Mouse (Mus musculus) spleen, postnatal 10 days (tissue): Measurements from ENCODE around the gene Arhgef10l.

Source experiments
- DNase-seq, 2 experiments: peaks; one replicate each; pipeline ENCODE4 v3.0.0; 2021 to 2022; ENCODE audit warnings: low spot score in 2 of 2

The Arhgef10l gene

DNA sequence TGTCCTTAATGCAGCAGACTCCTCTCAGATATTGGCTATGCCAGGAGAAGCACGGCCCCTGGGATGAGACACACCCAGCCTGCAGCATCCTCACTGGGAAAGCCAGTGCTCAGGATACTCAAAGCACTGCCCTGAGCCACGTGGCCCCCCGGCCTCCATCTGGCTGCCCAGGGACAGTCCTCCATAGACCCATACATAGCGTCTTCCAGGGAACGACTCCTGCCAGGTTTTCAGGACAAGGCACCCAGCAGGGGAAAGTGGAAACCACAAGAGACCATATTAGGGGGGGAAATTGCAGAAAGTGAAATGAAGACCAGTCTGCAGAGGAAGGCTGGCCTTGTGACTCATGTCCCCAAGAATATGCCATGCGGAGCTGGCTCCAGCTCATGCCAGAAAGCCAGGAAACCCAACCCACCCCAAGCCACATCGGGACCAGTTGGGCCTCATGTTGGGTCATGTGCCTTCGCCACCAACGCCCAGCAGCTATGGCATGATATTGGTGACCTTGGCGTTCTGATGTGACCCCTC, 30.9 kb downstream of the Arhgef10l start:
- no peak for DNase-seq

DNA sequence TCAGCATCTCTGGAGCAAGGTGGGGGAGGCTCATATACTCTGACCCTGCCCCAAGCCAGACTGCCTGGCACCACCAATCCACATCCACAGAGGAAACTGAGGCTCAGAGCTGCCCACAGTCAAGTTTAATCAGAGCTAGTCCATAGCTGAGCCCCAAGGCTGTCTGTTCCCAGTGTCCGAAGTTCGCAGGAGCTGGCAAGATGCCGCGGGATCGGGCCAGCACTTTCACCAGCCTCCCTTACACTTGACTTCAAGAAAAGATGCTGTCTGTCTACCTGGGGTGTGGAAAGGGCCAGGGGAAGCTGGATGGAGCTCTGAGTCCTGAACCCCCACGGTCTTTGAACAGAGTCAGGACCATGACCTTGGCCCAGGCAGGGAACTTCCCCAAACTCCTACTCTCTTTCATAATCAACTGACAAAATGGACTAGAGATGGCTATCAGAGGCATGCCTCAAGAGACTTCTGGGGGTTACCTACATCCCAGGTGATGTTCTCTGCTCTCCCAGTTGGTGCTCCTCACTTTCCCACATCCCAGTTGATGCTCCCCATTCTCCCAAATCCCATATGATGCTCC, 34.4 kb downstream of the Arhgef10l start:
- no peak for DNase-seq

DNA sequence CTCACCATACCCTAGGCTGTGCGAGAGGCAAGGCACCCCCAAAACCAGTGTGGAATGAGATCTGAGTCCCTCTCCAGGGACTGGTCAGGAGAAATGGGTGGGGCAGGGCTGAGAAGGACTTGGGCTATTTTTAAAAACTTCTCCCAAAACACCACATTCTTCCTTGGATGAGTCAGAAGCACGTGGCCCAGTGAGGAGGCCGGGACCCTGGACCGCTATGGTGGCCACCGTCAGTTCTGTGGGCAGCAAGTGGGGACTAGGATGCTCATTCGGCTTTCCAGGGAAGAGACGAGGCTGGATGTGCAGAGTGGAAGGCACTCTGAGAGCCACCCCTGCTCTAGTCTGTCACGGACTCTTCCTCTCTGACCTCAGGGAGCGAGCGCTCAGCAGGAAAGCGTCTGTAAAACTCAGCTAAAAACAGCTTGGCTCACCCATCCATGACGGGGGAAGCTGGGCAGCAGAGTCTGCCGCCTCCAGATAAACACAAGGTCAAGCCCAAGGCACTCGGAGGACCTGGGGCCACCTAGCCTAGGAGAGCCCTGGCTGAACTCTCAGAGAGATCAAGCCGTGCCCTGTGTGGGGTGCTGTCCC, 35.1 kb downstream of the Arhgef10l start:
- no peak for DNase-seq

DNA sequence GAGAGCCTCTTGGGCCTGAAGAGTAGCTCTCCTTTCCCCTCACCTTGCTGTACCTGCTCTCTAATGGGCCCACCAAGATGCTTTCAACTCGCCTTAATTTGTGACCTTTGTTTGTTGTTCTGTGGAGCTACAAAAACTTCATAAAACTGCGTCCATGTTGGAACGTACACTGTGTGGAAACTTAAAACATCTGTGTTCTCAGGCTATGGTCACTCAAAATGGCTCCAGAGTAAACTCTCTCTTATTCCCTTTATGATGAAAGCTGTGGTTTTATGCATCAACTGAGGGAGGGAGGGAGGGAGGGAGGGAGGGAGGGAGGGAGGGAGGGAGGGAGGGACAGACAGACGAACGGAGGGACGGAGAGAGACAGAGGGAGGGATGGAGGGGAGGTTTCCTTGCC, 35.7 kb downstream of the Arhgef10l start:
- DNase-seq = no peak

DNA sequence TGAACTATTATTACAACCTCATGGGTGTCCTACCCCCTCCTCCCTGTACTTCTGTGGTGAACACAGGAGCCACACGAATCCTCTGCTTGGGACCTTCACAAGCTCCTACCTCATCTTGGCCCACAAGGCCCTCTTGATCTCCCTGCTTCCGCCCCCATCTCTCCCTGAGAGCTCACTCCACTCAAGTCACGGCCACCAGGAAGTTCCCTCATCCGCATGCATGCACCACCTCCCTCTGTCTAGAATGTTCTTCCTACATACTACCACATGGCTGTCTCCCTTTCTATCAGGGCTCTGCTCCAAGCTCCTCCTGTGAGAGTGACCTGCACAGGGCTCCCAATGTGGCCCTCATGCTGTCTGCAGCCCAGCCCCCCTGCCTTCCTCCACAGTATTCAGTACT, 36.8 kb downstream of the Arhgef10l start:
- DNase-seq = no peak

DNA sequence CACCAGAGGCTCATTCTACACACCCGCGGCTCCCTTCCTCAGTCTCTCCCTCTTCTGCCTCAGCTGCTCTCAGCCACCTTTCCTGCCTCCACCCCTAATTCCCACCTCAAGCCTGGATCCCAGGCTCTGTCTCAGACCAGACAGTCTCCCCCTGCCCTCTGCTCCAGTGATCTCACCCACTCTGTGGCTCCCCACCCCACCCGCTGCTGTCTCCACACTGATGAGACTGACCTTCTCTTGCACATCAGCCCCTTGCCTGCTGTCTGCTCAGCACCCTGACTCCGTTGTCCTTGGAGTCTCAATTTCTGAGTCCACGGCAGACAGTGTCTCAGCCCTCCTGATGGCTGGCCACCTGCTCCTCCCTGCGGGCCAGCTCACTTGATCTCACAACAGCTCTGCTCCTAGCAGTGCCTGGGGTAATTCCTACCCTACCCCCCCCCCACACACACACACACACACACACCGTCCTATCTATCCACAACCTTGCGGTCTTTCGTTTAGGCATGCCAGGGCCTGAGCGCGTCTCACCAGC, 37.3 kb downstream of the Arhgef10l start:
- no peak for DNase-seq

DNA sequence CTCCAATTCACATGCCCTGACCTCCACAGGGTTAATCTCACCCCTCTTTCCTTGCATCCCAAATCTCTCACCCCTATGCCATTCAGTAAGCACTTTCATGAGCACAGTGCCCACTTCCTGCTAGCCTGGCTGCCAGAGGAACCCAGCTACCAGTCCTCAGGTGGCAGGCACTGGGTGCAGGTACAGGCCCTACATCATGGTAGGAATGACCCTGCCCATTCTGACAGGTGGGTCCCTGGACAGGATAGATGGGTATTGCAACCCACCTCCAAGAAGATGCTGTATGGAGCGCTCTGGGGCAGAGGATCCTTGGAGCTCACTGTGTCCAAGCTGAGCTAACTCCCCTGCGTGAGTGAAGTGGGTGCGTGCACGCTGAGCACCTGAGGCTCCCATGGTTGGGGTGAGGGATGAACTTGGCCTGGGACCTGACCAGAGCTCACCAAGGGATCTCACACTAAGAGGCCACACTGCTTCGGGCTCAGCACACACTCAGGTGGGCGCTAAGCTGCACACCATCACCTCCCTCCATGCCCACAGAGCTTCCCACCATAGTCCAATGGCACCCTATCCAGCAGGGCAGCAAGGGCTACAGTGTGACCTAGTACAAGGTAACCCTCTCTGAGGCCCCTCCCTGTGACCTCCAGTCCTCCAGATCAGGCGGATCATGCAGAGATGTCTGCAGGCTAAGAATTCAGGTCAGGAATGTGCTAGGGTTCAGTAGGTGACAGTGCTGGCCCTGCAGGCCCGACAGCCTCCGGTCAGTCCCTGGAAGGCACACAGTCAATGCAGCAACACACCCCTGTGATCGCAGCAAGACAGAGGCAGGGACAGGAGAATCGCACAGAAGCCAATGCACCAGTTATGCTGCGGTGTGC, 39.9 kb downstream of the Arhgef10l start:
- no peak for DNase-seq

- DNase-seq = no peak
These were observed 41.2 kb downstream of the Arhgef10l start for GRCm38 (mm10) chr4:140624468-140625176.

- no peak for DNase-seq
These were observed 41.7 kb downstream of the Arhgef10l start for GRCm38 (mm10) chr4:140624087-140624467.

GRCm38 (mm10) chr4:140622819-140623218, 43.0 kb downstream of the Arhgef10l start:
- DNase-seq = no peak

- DNase-seq = no peak
These were observed 45.3 kb downstream of the Arhgef10l start for GRCm38 (mm10) chr4:140620496-140620895.

DNA sequence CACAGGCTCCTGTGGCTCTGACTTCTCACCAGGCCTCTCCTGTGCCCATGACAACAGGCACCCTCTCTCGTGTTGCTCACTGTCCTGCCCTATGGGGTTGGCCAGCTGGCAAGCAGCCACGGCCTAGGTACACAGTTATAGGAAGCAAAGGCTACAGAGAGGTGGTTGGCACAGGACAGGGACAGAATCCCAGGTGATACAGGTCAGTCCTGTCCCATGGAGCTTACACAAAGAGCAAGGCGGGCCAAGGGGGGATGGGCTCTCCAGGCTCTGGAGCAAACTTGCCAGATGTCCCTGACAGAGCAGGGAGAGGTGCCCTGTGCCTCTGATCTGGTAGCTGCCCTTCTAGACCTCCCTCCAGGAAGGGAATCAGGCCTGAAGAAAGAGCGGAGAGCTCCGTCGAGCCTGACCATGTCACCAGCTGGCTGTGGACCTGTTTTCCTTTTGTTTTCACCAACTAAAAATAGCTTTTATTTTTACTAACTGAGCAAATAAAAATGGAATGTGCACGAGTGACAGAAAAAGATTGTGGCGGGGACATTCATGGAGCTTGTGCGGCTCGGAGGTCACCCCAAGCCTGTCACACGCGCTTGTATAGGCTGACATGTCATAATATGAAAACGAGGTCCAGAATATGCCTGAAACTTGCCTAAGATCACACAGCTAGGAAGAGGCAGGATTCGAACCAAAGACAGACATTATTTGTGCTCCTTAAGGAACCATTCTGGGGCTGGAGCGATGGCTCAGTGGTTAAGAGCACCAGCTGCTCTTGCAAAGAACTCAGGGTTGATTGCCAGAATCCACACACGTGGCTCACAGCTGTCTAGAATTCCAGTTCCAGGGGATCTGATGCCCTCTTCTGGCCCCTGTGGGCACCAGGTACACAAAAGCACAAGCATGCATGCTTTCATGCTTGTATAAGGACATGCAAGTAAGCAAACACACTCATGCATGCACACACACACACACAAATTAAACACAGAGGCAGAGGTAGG, 48.1 kb downstream of the Arhgef10l start:
- no peak for DNase-seq

DNA sequence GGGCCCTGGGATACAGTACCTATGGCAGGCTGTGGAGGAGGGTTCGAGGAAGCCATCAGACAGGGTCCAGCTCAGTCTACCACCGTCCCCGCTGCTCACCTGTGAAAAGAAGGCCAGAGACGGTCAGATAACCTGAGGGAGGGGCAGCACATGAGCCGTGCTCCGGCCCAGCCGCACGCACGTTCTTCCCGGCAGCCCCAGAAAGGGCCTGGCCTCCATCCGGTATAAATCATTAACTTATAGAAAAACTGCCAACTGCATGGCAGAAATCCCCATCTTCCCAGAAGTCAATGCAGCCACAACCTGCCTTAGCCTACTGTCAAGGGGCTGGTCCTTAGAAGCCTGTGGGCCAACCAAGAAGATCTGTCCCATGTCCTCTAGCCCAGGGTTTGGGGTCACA, 48.9 kb downstream of the Arhgef10l start:
- DNase-seq = no peak

DNA sequence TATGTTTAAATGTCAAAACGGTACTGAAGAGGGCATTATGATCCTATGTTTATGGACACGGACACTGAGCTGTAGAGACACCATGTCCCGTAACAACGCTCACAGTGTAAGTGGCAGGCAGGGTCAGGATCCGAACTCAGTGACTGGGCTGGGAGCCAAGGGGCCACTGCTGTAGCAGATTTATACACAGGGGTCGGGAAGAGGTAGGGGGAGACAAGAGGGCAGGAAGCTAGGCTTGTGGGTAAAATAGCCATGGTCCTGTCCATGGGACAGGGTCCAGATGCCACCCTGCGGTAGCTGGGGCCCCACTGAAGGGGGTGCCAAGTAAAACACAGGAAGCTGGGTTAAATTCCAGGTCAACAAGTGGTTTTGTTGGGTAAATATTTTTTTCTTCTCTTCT, 49.6 kb downstream of the Arhgef10l start:
- DNase-seq = no peak

GRCm38 (mm10) chr4:140615771-140616170, 50.0 kb downstream of the Arhgef10l start:
- no peak for DNase-seq

DNA sequence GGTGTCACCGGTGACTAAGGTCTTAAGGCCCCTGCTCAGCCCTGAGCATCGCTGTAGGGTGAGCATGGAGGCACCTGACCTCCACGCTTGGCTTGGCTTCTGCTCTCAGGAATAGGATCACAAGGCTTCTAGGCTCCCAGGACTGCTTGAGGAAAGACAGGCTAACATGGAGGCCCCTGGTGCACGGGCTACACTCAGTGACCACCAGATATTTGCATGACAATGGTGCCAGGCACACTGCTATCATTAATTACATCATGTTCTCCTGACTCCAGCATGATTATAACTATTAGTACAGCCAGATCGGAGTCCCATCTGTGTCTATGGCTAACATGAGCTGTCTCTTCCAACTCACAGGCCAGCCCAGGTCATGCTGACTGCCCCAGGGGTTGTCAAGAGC, 51.3 kb downstream of the Arhgef10l start:
- no peak for DNase-seq

DNA sequence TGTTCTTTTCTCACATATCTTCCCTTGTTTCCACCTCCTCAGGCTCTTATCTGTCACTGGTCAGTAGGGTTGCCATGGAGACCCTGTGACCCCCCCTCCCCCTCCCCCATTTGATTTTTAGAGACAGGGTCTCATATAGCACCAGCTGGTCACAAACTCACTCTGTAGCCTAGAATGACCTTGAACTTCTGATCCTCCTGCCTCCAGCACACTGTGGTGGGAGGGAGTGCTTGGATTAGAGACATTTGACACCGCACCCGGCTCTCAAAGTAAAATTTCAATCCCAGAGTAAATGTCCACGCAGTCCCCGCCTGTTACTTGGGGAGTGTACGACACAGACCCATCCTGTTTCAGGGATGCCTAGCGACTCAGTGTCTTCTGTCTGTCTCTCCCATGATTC, 51.7 kb downstream of the Arhgef10l start:
- DNase-seq = no peak

DNA sequence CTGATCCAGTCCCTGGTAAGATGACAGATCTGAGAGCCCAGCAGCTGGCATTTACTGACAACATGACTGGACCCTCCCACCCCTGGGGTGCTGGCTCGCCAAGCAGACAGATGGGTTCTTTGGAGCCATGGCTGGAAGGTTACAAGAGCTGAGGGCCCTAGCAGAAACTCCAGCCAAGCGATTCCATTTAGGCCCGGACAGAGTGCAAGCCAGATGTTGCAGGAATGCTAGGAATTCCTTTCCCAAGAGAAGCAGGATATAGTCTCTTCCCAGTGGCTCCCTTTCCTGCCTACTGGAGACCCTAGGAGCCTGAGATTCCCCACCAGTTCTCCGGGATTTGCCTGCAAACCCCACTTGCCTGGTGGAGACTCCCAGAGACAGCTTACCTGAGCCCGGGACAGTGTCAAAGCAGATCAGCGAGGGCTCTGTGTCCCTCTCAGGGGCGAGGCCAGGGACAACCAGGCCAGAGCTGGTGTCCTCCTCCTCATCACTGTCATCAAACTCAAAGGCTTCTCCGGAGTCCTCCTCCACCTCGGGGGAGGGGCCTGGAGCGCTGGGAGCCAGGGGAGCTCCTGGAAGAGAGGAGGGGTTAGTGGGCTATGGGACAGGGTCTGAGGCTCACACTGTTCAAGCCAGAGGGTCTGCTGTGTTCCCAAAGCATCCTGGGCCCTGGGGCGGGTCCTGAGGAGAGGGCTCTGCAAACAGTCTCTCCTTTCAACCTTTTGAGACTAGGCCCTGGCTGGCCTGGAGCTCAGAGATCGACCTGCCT, 54.8 kb downstream of the Arhgef10l start:
- no peak for DNase-seq

DNA sequence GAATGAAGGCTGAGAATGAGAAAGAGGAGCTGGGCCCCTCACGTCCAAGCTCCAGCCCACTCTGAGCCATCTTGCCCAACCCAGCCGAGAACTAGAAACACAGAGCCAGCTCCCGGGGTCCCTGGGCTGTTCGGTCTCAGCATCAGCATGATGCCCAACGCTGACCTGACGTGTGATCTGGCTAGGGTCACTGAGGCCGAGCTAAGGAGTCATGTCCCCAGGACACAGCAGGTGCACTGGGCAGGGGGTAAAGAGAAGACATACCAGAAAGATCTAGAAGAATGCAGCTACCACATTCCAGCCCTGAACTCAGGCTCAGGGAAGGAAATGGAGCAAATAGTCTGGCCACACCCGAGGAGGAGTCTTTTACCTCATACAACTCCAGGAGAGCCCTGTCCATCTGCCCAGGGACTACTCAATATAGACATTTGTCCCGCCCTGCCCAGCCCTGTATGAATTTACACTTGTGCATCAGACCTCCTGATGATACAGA, 57.5 kb downstream of the Arhgef10l start:
- no peak for DNase-seq

DNA sequence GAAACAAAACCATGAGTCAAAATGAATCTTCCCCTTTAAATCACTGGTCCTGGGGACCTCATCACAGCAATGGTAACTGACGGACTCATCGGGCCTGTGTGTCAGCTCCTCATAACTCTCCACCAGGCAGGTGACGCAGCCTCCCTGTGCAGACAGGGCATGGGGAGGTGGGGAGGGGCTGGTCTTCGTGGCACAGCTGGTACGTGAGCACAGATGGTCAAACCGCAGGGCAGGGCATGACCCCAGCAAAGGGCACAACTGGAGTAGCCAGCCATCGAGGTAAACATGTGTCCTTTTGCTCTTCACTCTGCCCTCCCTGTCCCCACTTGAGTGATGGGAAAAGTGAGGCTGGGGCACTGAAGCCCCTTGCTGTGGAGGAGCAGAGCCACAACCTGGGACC, 59.0 kb downstream of the Arhgef10l start:
- DNase-seq = no peak
